Mouse (Mus musculus): ENCODE results near the gene Vegfd.

GRCm38 (mm10) chrX:164424821-164425220, 51.6 kb downstream of the Vegfd start:
- TF ChIP-seq CTCF (IDR thresholded peaks at IDR 0.05; ENCODE audit: borderline replicate concordance, control insufficient read depth, extremely low read depth, insufficient read depth, low read length, poor library complexity) (no peak), POLR2A (IDR thresholded peaks at IDR 0.05; ENCODE audit: control insufficient read depth, extremely low read depth, insufficient read depth, low read length, poor library complexity) (no peak)
